ENCODE assay signal across 8 mouse cellular contexts in genomic region chr3:52974674-52975556, GRCm38 (mm10). TPM values are rescaled to one million over a fixed set of nuclear protein-coding genes. Genes with fewer than 3 reads are reported as not detected.
A peak's percentile ranks its signal among the peaks of the same experiment; 100 is the strongest.
DNase-seq lines count a peak whose midpoint lies in the region; ATAC-seq and TF ChIP-seq lines count a peak whose summit lies in the region.

No protein-coding gene starts in this region.

- H3K27me3 ChIP-seq in heart, embryonic 14.5 days (ENCODE audit: control insufficient read depth, insufficient read depth, low read length) = no peaks in the 10 kb centered on the region

- no peaks in the 10 kb centered on the region for H3K36me3 ChIP-seq in heart, embryonic 14.5 days (ENCODE audit: control insufficient read depth, insufficient read depth, low read length)

- TF ChIP-seq CTCF in embryonic fibroblast, embryonic 13.5 days (IDR thresholded peaks at IDR 0.05; ENCODE audit: borderline replicate concordance, insufficient read depth, low read length) = peak; percentile 48

- no peak overlapping the region for H3K4me2 ChIP-seq in heart, embryonic 14.5 days (ENCODE audit: low read length)

- H3K4me1 ChIP-seq in embryonic fibroblast, embryonic 13.5 days (ENCODE audit: control insufficient read depth, insufficient read depth, low read length) = no peaks in the 10 kb centered on the region
- H3K4me1 ChIP-seq in heart, embryonic 14.5 days (ENCODE audit: control insufficient read depth in 2 of 2, insufficient read depth in 2 of 2, low read length in 2 of 2) = peaks cover 6 to 12% of the 10 kb centered on the region in 2 experiments

- WGBS in heart, embryonic 14.5 days = 36% methylated on average over 15 of the region's 15 CpGs

- no peaks in the 10 kb centered on the region for H3K9me3 ChIP-seq in heart, embryonic 14.5 days (ENCODE audit: control insufficient read depth, low read length)

- peak; percentile 64; the same call in 1 of the 2 replicates for ATAC-seq in heart, embryonic 14.5 days (ENCODE audit: insufficient number of reproducible peaks, insufficient read depth, low FRiP score, low read depth)

- H3K27ac ChIP-seq in embryonic fibroblast, embryonic 13.5 days (ENCODE audit: insufficient read depth, low read length) = no peak overlapping the region
- H3K27ac ChIP-seq in heart, embryonic 14.5 days (replicated peaks in 1 of 2; ENCODE audit: control insufficient read depth in 1 of 2, insufficient read depth in 1 of 2, low read depth in 2 of 2, low read length in 2 of 2) = peak overlapping the region in 1 of 2 experiments; percentile 52; a peak in 1 of 4 replicates

- H3K4me3 ChIP-seq in embryonic fibroblast, embryonic 13.5 days (ENCODE audit: insufficient read depth, low read length) = no peak overlapping the region
- H3K4me3 ChIP-seq in heart, embryonic 14.5 days (ENCODE audit: control insufficient read depth in 1 of 2, insufficient read depth in 1 of 2, low read depth in 1 of 2, low read length in 2 of 2) = no peak overlapping the region

- peak overlapping the region; percentile 21; the same call in 1 of the 2 replicates for H3K9ac ChIP-seq in heart, embryonic 14.5 days (ENCODE audit: low read length)

- peak; percentile 72 for DNase-seq in CD4-positive helper T cell, adult 2 months (ENCODE audit: low read depth, low spot score)
- DNase-seq in adrenal gland, postnatal 4 days (ENCODE audit: low spot score in 2 of 2) = peak; percentile 28 to 50
- peak; percentile 72 to 91 for DNase-seq in kidney, postnatal 36 days
- DNase-seq in lung, adult 18-20 months = peak; percentile 72 to 79
- peak; percentile 52 for DNase-seq in ovary, adult 18-20 months (ENCODE audit: low spot score)
- DNase-seq in thymus, postnatal 0 days (ENCODE audit: low spot score) = peak; percentile 80

- TF ChIP-seq POLR2A in embryonic fibroblast, embryonic 13.5 days (IDR thresholded peaks at IDR 0.05; ENCODE audit: low read depth, low read length) = no peak

RNA-seq across cellular contexts. Expression of gene Cog6, which starts 42.1 kb away (rescaled TPM):
- total RNA-seq in adrenal gland, postnatal 4 days (2021) = 10 to 100 TPM; 32.2 to 33.8 TPM
- 29.3 and 34.1 TPM in 2 replicates for polyA plus RNA-seq in embryonic fibroblast, embryonic 13.5 days (2011; ENCODE audit: insufficient read length, low read depth, missing spikeins)
- 61.4 and 68.0 TPM in 2 replicates for polyA plus RNA-seq in heart, embryonic 14.5 days (2014; fragmentation: Nextera tagmentation; extraction: Ambion mirVana)
- 37.4 and 41.4 TPM in 2 replicates for polyA plus RNA-seq in thymus, postnatal 0 days (2015; fragmentation: Nextera tagmentation; extraction: Ambion mirVana)
